Mouse (Mus musculus) cerebellum, adult 11 months (tissue): ENCODE results near the gene Hist1h2bb.
A peak's percentile ranks its signal among the peaks of the same experiment; 100 is the strongest.
"Not testable (repeated sequence)": the region's sequence is repeated elsewhere in the genome, so short reads cannot be mapped to it uniquely, and the experiment has no call there.

Experiments
- DNase-seq: peaks from one replicate; pipeline ENCODE4 v3.0.0; 2022

Hist1h2bb gene

GRCm38 (mm10) chr13:23746201-23747080 lies at the start of gene Hist1h2bb:
Hist1h2bb (plus strand) TSS chr13:23746734.
- DNase-seq = peak; percentile 70

- no peak for DNase-seq
Measured at GRCm38 (mm10) chr13:23697491-23698299, 48.8 kb upstream of the Hist1h2bb start.

GRCm38 (mm10) chr13:23698300-23698693 lies 48.2 kb upstream of the Hist1h2bb start, which contains the start of gene Hist1h4c:
Hist1h4c (minus strand) TSS chr13:23698454.
- peak; percentile 98 for DNase-seq

GRCm38 (mm10) chr13:23698996-23699395 lies 47.5 kb upstream of the Hist1h2bb start:
- DNase-seq = no peak

- no peak for DNase-seq
Measured at GRCm38 (mm10) chr13:23699767-23700166, 46.8 kb upstream of the Hist1h2bb start.

- peak; percentile 41 for DNase-seq
Measured at GRCm38 (mm10) chr13:23700786-23701520, 45.6 kb upstream of the Hist1h2bb start.

GRCm38 (mm10) chr13:23702220-23702619 lies 44.3 kb upstream of the Hist1h2bb start:
- no peak for DNase-seq

GRCm38 (mm10) chr13:23702801-23703200 lies 43.7 kb upstream of the Hist1h2bb start:
- DNase-seq = not testable (repeated sequence)

- no peak for DNase-seq
Measured at GRCm38 (mm10) chr13:23705751-23706356, 40.7 kb upstream of the Hist1h2bb start.

- no peak for DNase-seq
Measured at GRCm38 (mm10) chr13:23706771-23707170, 39.8 kb upstream of the Hist1h2bb start.

GRCm38 (mm10) chr13:23708041-23708440 lies 38.5 kb upstream of the Hist1h2bb start:
- DNase-seq = no peak

- no peak for DNase-seq
Measured at GRCm38 (mm10) chr13:23708654-23709053, 37.9 kb upstream of the Hist1h2bb start.

GRCm38 (mm10) chr13:23709714-23710373 lies 36.7 kb upstream of the Hist1h2bb start:
- no peak for DNase-seq

GRCm38 (mm10) chr13:23710374-23711089 lies 36.0 kb upstream of the Hist1h2bb start, which contains the start of gene Hfe:
Hfe (minus strand) TSS chr13:23710854.
- no peak for DNase-seq

- DNase-seq = no peak
Measured at GRCm38 (mm10) chr13:23716261-23717042, 30.1 kb upstream of the Hist1h2bb start.

- DNase-seq = no peak
Measured at GRCm38 (mm10) chr13:23717176-23717575, 29.4 kb upstream of the Hist1h2bb start.

GRCm38 (mm10) chr13:23717593-23718245 lies 28.8 kb upstream of the Hist1h2bb start:
- DNase-seq = not testable (repeated sequence)

GRCm38 (mm10) chr13:23724239-23724638 lies 22.3 kb upstream of the Hist1h2bb start:
- DNase-seq = no peak

GRCm38 (mm10) chr13:23725213-23725612 lies 21.3 kb upstream of the Hist1h2bb start:
- DNase-seq = no peak
